Mouse (Mus musculus) bone marrow macrophage, adult 2 months (primary cell): ENCODE measurements around the gene Klhl7.

Source experiments
- CTCF ChIP-seq: IDR thresholded peaks from 2 replicates; pipeline ENCODE4 v1.5.1; 2012; ENCODE audit warnings: low read depth, mild to moderate bottlenecking, low read length, moderate library complexity
- POLR2A ChIP-seq: IDR thresholded peaks from 2 replicates; pipeline ENCODE4 v1.6.1; 2012; ENCODE audit warnings: mild to moderate bottlenecking, low read depth, low read length, borderline replicate concordance

- no peak for TF ChIP-seq POLR2A
- TF ChIP-seq CTCF: no peak
These were observed 64.5 kb downstream of the Klhl7 start, which contains the start of gene Nupl2 for GRCm38 (mm10) chr5:24164789-24165445.
